Mouse (Mus musculus): ENCODE measurements at regions not wholly inside any gene's neighbourhood (a gene's known extent, or its start where the extent isn't known, plus 50 kb on each side); places are given as distances from the start of the nearest gene placed in this dataset.

DNA sequence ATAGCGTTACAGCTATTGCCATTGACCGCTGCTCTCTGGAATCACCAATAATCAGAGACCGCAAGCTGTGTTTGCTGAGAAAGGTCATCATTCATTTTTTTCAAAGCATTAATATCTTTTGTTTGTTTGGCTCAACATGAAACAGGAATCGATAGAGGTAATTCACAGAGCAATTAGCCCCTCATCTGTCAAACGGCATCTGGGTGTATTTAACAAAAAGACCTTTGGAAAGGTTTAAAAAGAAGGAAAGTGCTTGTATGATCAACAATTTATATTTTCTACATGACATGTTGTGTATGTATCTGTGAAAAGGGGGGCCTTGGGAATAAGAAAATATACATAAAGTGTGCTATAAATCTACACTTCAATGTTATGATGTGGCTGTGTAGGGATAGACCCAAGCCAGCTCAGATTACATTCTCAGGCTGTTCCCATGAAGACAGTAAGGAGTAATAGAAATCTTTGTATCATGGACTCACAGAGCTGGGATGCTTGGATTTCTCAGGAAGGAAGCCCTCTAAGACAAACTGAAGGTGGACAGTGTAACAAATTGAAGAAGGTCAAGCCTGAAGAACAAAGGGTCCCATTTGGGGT, 117.0 kb downstream of the Gm10295 start:
- Histone ChIP-seq H3K36me3 (replicated peaks in 1 of 2; ENCODE audit: control insufficient read depth in 1 of 2, insufficient read depth in 1 of 2, low read length in 1 of 2) (no peaks in the 10 kb centered on the region), H3K4me1 (ENCODE audit: control insufficient read depth in 1 of 2, insufficient read depth in 2 of 2) (no peaks in the 10 kb centered on the region), H3K9me3 (replicated peaks; ENCODE audit: low read length) (peaks cover 55% of the 10 kb centered on the region), H3K27ac (ENCODE audit: insufficient read depth, low read depth) (no peak overlapping the region), H3K27me3 (replicated peaks) (no peaks in the 10 kb centered on the region), H3K79me2 (replicated peaks; ENCODE audit: control insufficient read depth, extremely low read depth, insufficient read depth, poor library complexity, severe bottlenecking) (no peaks in the 10 kb centered on the region), H3K4me3 (replicated peaks in 1 of 3; ENCODE audit: low read depth in 2 of 3, low read length in 2 of 3, poor library complexity in 1 of 3) (no peak overlapping the region), H3K9ac (ENCODE audit: insufficient read depth, low read depth) (no peak overlapping the region), H3K4me2 (ENCODE audit: insufficient read depth, low read depth, poor library complexity, severe bottlenecking) (no peak overlapping the region)
- dilution Hi-C loops (cut with MboI; ENCODE audit: extremely low pct_ligation_motif_present, extremely low pct_unique_long_range_greater_than_20kb, low sequenced_read_pairs) (no loop called here), in situ Hi-C loops (cut with MboI; ENCODE audit: low pct_ligation_motif_present, low pct_unique_long_range_greater_than_20kb, low sequenced_read_pairs) (no loop called here)
- DNase-seq (ENCODE audit: extremely low read depth): no peak
- no peak for TF ChIP-seq EP300 (IDR thresholded peaks at IDR 0.05; ENCODE audit: low read length)
- no peak for TF ChIP-seq ZC3H11A (IDR thresholded peaks at IDR 0.05; ENCODE audit: low read depth, low read length)
- no peak for TF ChIP-seq CTCF (conservative IDR thresholded peaks at IDR 0.05 in 1 of 2, IDR thresholded peaks at IDR 0.05 in 1 of 2; ENCODE audit: low read depth in 2 of 2, low read length in 2 of 2)
- TF ChIP-seq BHLHE40 (IDR thresholded peaks at IDR 0.05; ENCODE audit: low read depth, low read length): no peak
- TF ChIP-seq ETS1 (conservative IDR thresholded peaks at IDR 0.05; ENCODE audit: low read depth, low read length): no peak
- TF ChIP-seq MAFK (IDR thresholded peaks at IDR 0.05; ENCODE audit: insufficient replicate concordance, low read length): no peak
- TF ChIP-seq ZMIZ1 (IDR thresholded peaks at IDR 0.05; ENCODE audit: low read depth, low read length): no peak
- TF ChIP-seq ZKSCAN1 (IDR thresholded peaks at IDR 0.05; ENCODE audit: borderline replicate concordance, low read depth, low read length): no peak
- no peak for TF ChIP-seq IRF4 (IDR thresholded peaks at IDR 0.05; ENCODE audit: low read depth, low read length)
- no peak for TF ChIP-seq USF2 (conservative IDR thresholded peaks at IDR 0.05; ENCODE audit: low read depth, low read length)
- no peak for TF ChIP-seq JUND (conservative IDR thresholded peaks at IDR 0.05; ENCODE audit: low read depth, low read length)

DNA sequence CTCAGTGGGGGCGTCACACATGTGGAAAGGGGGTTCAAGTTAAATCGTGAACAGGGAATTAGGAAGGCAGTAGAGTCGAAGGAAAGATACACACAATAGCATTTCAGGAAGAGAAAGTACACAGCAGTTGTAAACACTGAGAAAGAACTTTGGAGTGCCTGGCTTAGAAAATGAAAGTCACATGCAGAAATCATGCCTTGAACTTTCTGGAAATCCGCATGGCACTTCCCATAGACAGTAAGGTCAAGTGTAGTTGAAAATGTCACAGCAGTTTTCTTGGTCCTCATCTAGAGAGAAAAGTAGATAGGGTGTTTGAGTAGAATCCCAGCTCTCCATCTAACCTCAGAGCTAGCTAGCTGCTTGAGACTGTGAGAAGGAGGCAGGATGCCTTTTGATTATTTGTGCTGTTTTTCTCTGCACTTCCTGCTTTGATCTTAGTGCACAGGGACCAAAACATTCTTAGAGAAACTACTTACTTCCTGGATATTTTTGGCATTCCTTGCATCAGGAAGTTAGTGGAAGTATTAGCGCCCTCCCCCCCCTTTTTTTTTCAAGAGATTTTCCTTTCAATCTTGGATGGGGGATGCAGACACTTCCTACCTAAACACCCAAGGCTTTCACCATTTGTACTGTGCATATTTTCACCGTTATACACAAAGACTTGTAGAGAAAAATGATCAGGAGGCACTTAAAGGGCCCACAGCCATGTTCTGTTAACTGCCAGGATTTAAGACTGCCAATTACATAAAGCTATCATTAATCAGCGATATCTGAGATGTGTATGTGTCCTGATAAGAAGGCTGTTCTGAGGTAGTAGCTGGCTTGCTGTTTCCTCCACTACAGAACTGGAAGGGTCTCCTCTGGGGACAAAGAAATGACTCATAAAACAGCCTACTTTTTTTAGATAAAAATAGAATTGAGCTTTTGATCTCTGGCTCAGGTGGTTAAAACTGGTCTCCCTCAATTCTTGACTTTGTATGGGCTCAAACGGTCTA, 118.2 kb downstream of the Gm10295 start:
- Histone ChIP-seq H3K79me2 (replicated peaks; ENCODE audit: control insufficient read depth, extremely low read depth, insufficient read depth, poor library complexity, severe bottlenecking) (no peaks in the 10 kb centered on the region), H3K4me2 (ENCODE audit: insufficient read depth, low read depth, poor library complexity, severe bottlenecking) (no peak overlapping the region), H3K27ac (ENCODE audit: insufficient read depth, low read depth) (no peak overlapping the region), H3K4me3 (replicated peaks in 1 of 3; ENCODE audit: low read depth in 2 of 3, low read length in 2 of 3, poor library complexity in 1 of 3) (no peak overlapping the region), H3K9ac (ENCODE audit: insufficient read depth, low read depth) (no peak overlapping the region), H3K4me1 (ENCODE audit: control insufficient read depth in 1 of 2, insufficient read depth in 2 of 2) (no peaks in the 10 kb centered on the region), H3K9me3 (replicated peaks; ENCODE audit: low read length) (peaks cover 60% of the 10 kb centered on the region), H3K27me3 (replicated peaks) (no peaks in the 10 kb centered on the region), H3K36me3 (replicated peaks in 1 of 2; ENCODE audit: control insufficient read depth in 1 of 2, insufficient read depth in 1 of 2, low read length in 1 of 2) (no peaks in the 10 kb centered on the region)
- in situ Hi-C loops (cut with MboI; ENCODE audit: low pct_ligation_motif_present, low pct_unique_long_range_greater_than_20kb, low sequenced_read_pairs) (no loop called here), dilution Hi-C loops (cut with MboI; ENCODE audit: extremely low pct_ligation_motif_present, extremely low pct_unique_long_range_greater_than_20kb, low sequenced_read_pairs) (no loop called here)
- TF ChIP-seq EP300 (IDR thresholded peaks at IDR 0.05; ENCODE audit: low read length) (no peak), TBP (conservative IDR thresholded peaks at IDR 0.05; ENCODE audit: low read depth, low read length) (no peak), MYC (IDR thresholded peaks at IDR 0.05; ENCODE audit: low read depth, low read length) (no peak), MEF2A (IDR thresholded peaks at IDR 0.05; ENCODE audit: borderline replicate concordance, low read depth, low read length) (no peak), PAX5 (IDR thresholded peaks at IDR 0.05; ENCODE audit: low read length) (no peak), MXI1 (IDR thresholded peaks at IDR 0.05; ENCODE audit: low read depth, low read length) (no peak), CTCF (conservative IDR thresholded peaks at IDR 0.05 in 1 of 2, IDR thresholded peaks at IDR 0.05 in 1 of 2; ENCODE audit: low read depth in 2 of 2, low read length in 2 of 2) (no peak)
- no peak for DNase-seq (ENCODE audit: extremely low read depth)

Measured in CH12.LX (cell line).